In genomic region chr15:31611027-31611426, GRCm38 (mm10) we compare ENCODE assay signal across 10 mouse cellular contexts. TPM values are rescaled to one million over a fixed set of nuclear protein-coding genes. Genes with fewer than 3 reads are reported as not detected.
DNase-seq lines count a peak whose midpoint lies in the region; ATAC-seq lines count a peak whose summit lies in the region.
"Had no signal": no experiment of that assay in that cellular context is flagged by ENCODE, and none has a peak within 500 bp of the region (broad histone marks: within the 10 kb centered on the region; RNA-seq: fewer than 3 reads in every experiment).

No protein-coding gene starts in this region.

- ATAC-seq in midbrain, embryonic 14.5 days (ENCODE audit: low FRiP score, low TSS enrichment): no peak; the same call in 1 of the 2 replicates
- peak; percentile 68 for ATAC-seq in midbrain, embryonic 15.5 days (replicated peaks)
- ATAC-seq: Patski had no signal

- no peaks in the 10 kb centered on the region for H3K9me3 ChIP-seq in midbrain, embryonic 14.5 days (ENCODE audit: control insufficient read depth, low read length)
- H3K9me3 ChIP-seq in midbrain, embryonic 10.5 days (replicated peaks): no peaks in the 10 kb centered on the region
- H3K9me3 ChIP-seq in midbrain, embryonic 15.5 days: no peaks in the 10 kb centered on the region
- H3K9me3 ChIP-seq: lung, embryonic 15.5 days had no signal

- intact Hi-C loops in gastrocnemius, postnatal 14 days (cut with DNase I; ENCODE audit: low total_unique reads): no loop called here

- no peak overlapping the region for H3K4me3 ChIP-seq in midbrain, embryonic 14.5 days (replicated peaks; ENCODE audit: low read depth, low read length)
- no peak overlapping the region for H3K4me3 ChIP-seq in midbrain, embryonic 10.5 days
- no peak overlapping the region for H3K4me3 ChIP-seq in midbrain, embryonic 15.5 days
- H3K4me3 ChIP-seq: lung, embryonic 15.5 days had no signal

- peaks cover 17% of the 10 kb centered on the region; the same call in 1 of the 2 replicates for H3K36me3 ChIP-seq in midbrain, embryonic 14.5 days (ENCODE audit: control insufficient read depth, insufficient read depth, low read length)
- peaks cover 50% of the 10 kb centered on the region for H3K36me3 ChIP-seq in midbrain, embryonic 10.5 days
- no peaks in the 10 kb centered on the region for H3K36me3 ChIP-seq in midbrain, embryonic 15.5 days (replicated peaks)

- WGBS in midbrain, embryonic 14.5 days: 86% methylated on average over 3 of the region's 3 CpGs
- WGBS in midbrain, embryonic 10.5 days: 79% methylated on average over 3 of the region's 3 CpGs
- 80% methylated on average over 3 of the region's 3 CpGs for WGBS in midbrain, embryonic 15.5 days

- H3K9ac ChIP-seq in midbrain, embryonic 14.5 days (replicated peaks; ENCODE audit: low read length): no peak overlapping the region
- no peak overlapping the region for H3K9ac ChIP-seq in midbrain, embryonic 15.5 days
- H3K9ac ChIP-seq: lung, embryonic 15.5 days had no signal

- H3K27me3 ChIP-seq in midbrain, embryonic 14.5 days (ENCODE audit: control insufficient read depth, insufficient read depth, low read length): no peaks in the 10 kb centered on the region
- no peaks in the 10 kb centered on the region for H3K27me3 ChIP-seq in midbrain, embryonic 10.5 days (ENCODE audit: low read depth, poor library complexity, severe bottlenecking)
- no peaks in the 10 kb centered on the region for H3K27me3 ChIP-seq in midbrain, embryonic 15.5 days (replicated peaks)
- H3K27me3 ChIP-seq: lung, embryonic 15.5 days; Patski had no signal

- H3K4me1 ChIP-seq in midbrain, embryonic 14.5 days (ENCODE audit: control insufficient read depth, insufficient read depth, low read length): no peaks in the 10 kb centered on the region
- H3K4me1 ChIP-seq in midbrain, embryonic 10.5 days: no peaks in the 10 kb centered on the region
- no peaks in the 10 kb centered on the region for H3K4me1 ChIP-seq in midbrain, embryonic 15.5 days
- H3K4me1 ChIP-seq: lung, embryonic 15.5 days had no signal

- H3K27ac ChIP-seq in midbrain, embryonic 14.5 days (replicated peaks; ENCODE audit: low read depth, low read length): no peak overlapping the region
- H3K27ac ChIP-seq in midbrain, embryonic 10.5 days (replicated peaks): no peak overlapping the region
- H3K27ac ChIP-seq in midbrain, embryonic 15.5 days: no peak overlapping the region
- H3K27ac ChIP-seq: lung, embryonic 15.5 days had no signal

- H3K4me2 ChIP-seq in midbrain, embryonic 14.5 days (ENCODE audit: low read length): no peak overlapping the region
- H3K4me2 ChIP-seq in midbrain, embryonic 15.5 days: no peak overlapping the region
- H3K4me2 ChIP-seq: lung, embryonic 15.5 days had no signal

- peak; percentile 41 for DNase-seq in gastrocnemius, postnatal 14 days
- no peak for DNase-seq in gastrocnemius, adult 8-10 months (ENCODE audit: low spot score in 2 of 2)
- DNase-seq in midbrain, embryonic 14.5 days: peak; percentile 71
- DNase-seq in midbrain, embryonic 10.5 days (ENCODE audit: low spot score): no peak
- DNase-seq in embryo, embryonic 10.5 days (ENCODE audit: low spot score): peak; percentile 46
- no peak for DNase-seq in thymus, postnatal 25 days
- no peak for DNase-seq in thymus, postnatal 14 days

RNA-seq across cellular contexts. Expression of gene Fam173b, which starts 9.4 kb away (rescaled TPM):
- total RNA-seq in gastrocnemius, postnatal 14 days (2021): 10 to 100 TPM; 11.1 to 12.2 TPM
- 10 to 100 TPM; 11.9 to 14.9 (median 12.8) TPM for total RNA-seq in gastrocnemius, adult 8-10 months (2022)
- 9.5 and 10.0 TPM in 2 replicates for polyA plus RNA-seq in midbrain, embryonic 14.5 days (2014; fragmentation: Nextera tagmentation; extraction: Ambion mirVana)
- 14.7 and 18.0 TPM in 2 replicates for polyA plus RNA-seq in midbrain, embryonic 10.5 days (2016; fragmentation: Nextera tagmentation; extraction: Ambion mirVana)
- 9.2 and 10.6 TPM in 2 replicates for polyA plus RNA-seq in midbrain, embryonic 15.5 days (2015; fragmentation: Nextera tagmentation; extraction: Ambion mirVana)

RNA-seq across cellular contexts. Expression of gene Cct5, which starts 9.4 kb away (rescaled TPM):
- total RNA-seq in gastrocnemius, postnatal 14 days (2021): 100 to 1,000 TPM; 185 to 229 TPM
- total RNA-seq in gastrocnemius, adult 8-10 months (2022): 100 to 1,000 TPM; 110 to 120 (median 115) TPM
- 520 and 567 TPM in 2 replicates for polyA plus RNA-seq in midbrain, embryonic 14.5 days (2014; fragmentation: Nextera tagmentation; extraction: Ambion mirVana)
- 728 and 772 TPM in 2 replicates for polyA plus RNA-seq in midbrain, embryonic 10.5 days (2016; fragmentation: Nextera tagmentation; extraction: Ambion mirVana)
- polyA plus RNA-seq in midbrain, embryonic 15.5 days (2015; fragmentation: Nextera tagmentation; extraction: Ambion mirVana): 484 and 504 TPM in 2 replicates

RNA-seq across cellular contexts. Expression of gene Cmbl, which starts 45.8 kb away (rescaled TPM):
- 10 to 100 TPM; 28.8 to 48.9 TPM for total RNA-seq in gastrocnemius, postnatal 14 days (2021)
- 10 to 100 TPM; 47.6 to 59.9 (median 49.6) TPM for total RNA-seq in gastrocnemius, adult 8-10 months (2022)
- polyA plus RNA-seq in midbrain, embryonic 14.5 days (2014; fragmentation: Nextera tagmentation; extraction: Ambion mirVana): 3.6 and 5.4 TPM in 2 replicates
- 1.3 and 1.6 TPM in 2 replicates for polyA plus RNA-seq in midbrain, embryonic 10.5 days (2016; fragmentation: Nextera tagmentation; extraction: Ambion mirVana)
- polyA plus RNA-seq in midbrain, embryonic 15.5 days (2015; fragmentation: Nextera tagmentation; extraction: Ambion mirVana): 14.3 and 15.7 TPM in 2 replicates

Comparison
In these comparisons a context has a peak if more than half of its experiments do, and no peak if none do; other contexts are left out.
1. DNase-seq: peak in gastrocnemius, postnatal 14 days (single experiment), midbrain, embryonic 14.5 days (single experiment) and embryo, embryonic 10.5 days (single experiment); none in gastrocnemius, adult 8-10 months (0 of 2), midbrain, embryonic 10.5 days (single experiment), thymus, postnatal 25 days (single experiment) and thymus, postnatal 14 days (single experiment).